Mouse (Mus musculus) layer of hippocampus, adult 6 months (tissue): ENCODE data around the gene Ascc3. TPM values are rescaled to one million over a fixed set of nuclear protein-coding genes. Genes with fewer than 3 reads are reported as not detected.

ENCODE experiments used
- long read RNA-seq, 2 experiments: library from polyadenylated mRNA; unstranded; transcript quantifications; one replicate each; pipeline ENCODE4 v2.0.0; 2019 to 2020
- polyA plus RNA-seq: library from polyadenylated mRNA; unstranded; fragments of <200 nt; fragmentation: Nextera tagmentation; gene quantifications from 2 replicates; pipeline ENCODE4 v1.2.3, GENCODE M21; 2021

The Ascc3 gene
- 4.0 and 5.4 TPM in 2 replicates for polyA plus RNA-seq
- long read RNA-seq, experiment 1, partial matches to known transcripts, result 12 of 13 reads
- long read RNA-seq, experiment 1, other reads (novel, unspliced or antisense), result 1 of 13 reads
- long read RNA-seq, experiment 2, full-length matches to known transcripts, result 2 of 15 reads
- long read RNA-seq, experiment 2, partial matches to known transcripts, result 9 of 15 reads
- long read RNA-seq, experiment 2, other reads (novel, unspliced or antisense), result 4 of 15 reads

GRCm38 (mm10) chr10:50592355-50593293 is at the start of gene Ascc3:
Ascc3 (plus strand) TSS chr10:50592669.

GRCm38 (mm10) chr10:50894170-50894991 is 301.9 kb downstream of the Ascc3 start, which contains the start of gene Sim1:
Sim1 (plus strand) TSS chr10:50894754.

